Mouse (Mus musculus) MEL (cell line): Measurements from ENCODE around the gene Tulp4.

Source experiments
- CTCF ChIP-seq, 3 experiments: IDR thresholded peaks in 2 of 3; conservative IDR thresholded peaks in 1 of 3; 2 replicates each; pipeline ENCODE4 v1.5.1; 2011 to 2012; ENCODE audit warnings: low read length in 3 of 3, low read depth in 2 of 3, mild to moderate bottlenecking in 2 of 3, improper control_type of control experiment in 1 of 3, inconsistent platforms in 1 of 3, mixed read lengths in 1 of 3, moderate library complexity in 1 of 3; ENCODE audit not compliant: control insufficient read depth in 1 of 3, insufficient read depth in 1 of 3, poor library complexity in 1 of 3, severe bottlenecking in 1 of 3
- E2F4 ChIP-seq: IDR thresholded peaks from 2 replicates; pipeline ENCODE4 v1.6.1; 2011; ENCODE audit warnings: low read depth, low read length, improper control_type of control experiment, borderline replicate concordance
- EP300 ChIP-seq, 2 experiments: IDR thresholded peaks; 2 replicates each; pipeline ENCODE4 v1.6.1; 2011; ENCODE audit warnings: improper control_type of control experiment in 2 of 2, low read length in 2 of 2, low read depth in 1 of 2, mild to moderate bottlenecking in 1 of 2
- GATA1 ChIP-seq: IDR thresholded peaks from 2 replicates; pipeline ENCODE4 v1.6.1; 2011; ENCODE audit warnings: low read depth, low read length, improper control_type of control experiment
- HCFC1 ChIP-seq: IDR thresholded peaks from 2 replicates; pipeline ENCODE4 v1.6.1; 2012; ENCODE audit warnings: low read depth, mild to moderate bottlenecking, inconsistent platforms, low read length, improper control_type of control experiment, moderate library complexity
- MAFK ChIP-seq: IDR thresholded peaks from 2 replicates; pipeline ENCODE4 v1.6.1; 2011; ENCODE audit warnings: low read depth, mild to moderate bottlenecking, low read length, improper control_type of control experiment, borderline replicate concordance
- MAZ ChIP-seq: IDR thresholded peaks from 2 replicates; pipeline ENCODE4 v1.6.1; 2012; ENCODE audit warnings: low read depth, mild to moderate bottlenecking, inconsistent platforms, low read length, improper control_type of control experiment
- SIN3A ChIP-seq: IDR thresholded peaks from 2 replicates; pipeline ENCODE4 v1.6.1; 2012; ENCODE audit warnings: low read length, improper control_type of control experiment, inconsistent platforms
- TBP ChIP-seq: IDR thresholded peaks from 2 replicates; pipeline ENCODE4 v1.8.0; 2011; ENCODE audit warnings: low read depth, low read length, improper control_type of control experiment
- ZKSCAN1 ChIP-seq: IDR thresholded peaks from 2 replicates; pipeline ENCODE4 v1.6.1; 2012; ENCODE audit warnings: low read depth, mild to moderate bottlenecking, inconsistent platforms, low read length, improper control_type of control experiment, moderate library complexity

GRCm38 (mm10) chr17:6203126-6203525, 96.9 kb downstream of the Tulp4 start:
- TF ChIP-seq CTCF (IDR thresholded peaks at IDR 0.05 in 2 of 3, conservative IDR thresholded peaks at IDR 0.05 in 1 of 3; ENCODE audit: control insufficient read depth in 1 of 3, insufficient read depth in 1 of 3, low read depth in 2 of 3, low read length in 3 of 3, poor library complexity in 1 of 3, severe bottlenecking in 1 of 3): no peak
- TF ChIP-seq SIN3A: no peak
- TF ChIP-seq TBP: no peak
- no peak for TF ChIP-seq E2F4
- no peak for TF ChIP-seq GATA1
- TF ChIP-seq EP300 (IDR thresholded peaks at IDR 0.05; ENCODE audit: low read depth in 1 of 2, low read length in 2 of 2): no peak
- TF ChIP-seq ZKSCAN1: no peak
- no peak for TF ChIP-seq MAFK
- TF ChIP-seq HCFC1: no peak
- TF ChIP-seq MAZ: no peak
